In genomic region chr2:170828757-170829156, GRCm38 (mm10) we compare ENCODE assay signal across 19 mouse cellular contexts.
DNase-seq lines count a peak whose midpoint lies in the region; ATAC-seq and TF ChIP-seq lines count a peak whose summit lies in the region.
"Had no signal": no experiment of that assay in that cellular context is flagged by ENCODE, and none has a peak within 500 bp of the region (broad histone marks: within the 10 kb centered on the region; RNA-seq: fewer than 3 reads in every experiment).

No protein-coding gene starts in this region.

- peak; percentile 53 for DNase-seq in forebrain, embryonic 14.5 days (ENCODE audit: low spot score)
- no peak for DNase-seq in forebrain, embryonic 11.5 days (ENCODE audit: low spot score)
- DNase-seq in midbrain, embryonic 10.5 days (ENCODE audit: low spot score): no peak
- DNase-seq in midbrain, postnatal 0 days (ENCODE audit: low spot score): no peak
- peak; percentile 48 for DNase-seq in midbrain, embryonic 14.5 days
- no peak for DNase-seq in lung, adult 2 months
- DNase-seq in adrenal gland, adult 18-20 months (ENCODE audit: low spot score in 2 of 2): no peak
- DNase-seq: adrenal gland, adult 8-10 months; cerebellum, adult 2 months; heart, postnatal 4 days; layer of hippocampus, adult 9-11 months; lung, postnatal 14 days; right cerebral cortex, postnatal 4 days; thymus, postnatal 36 days had no signal

- no peaks in the 10 kb centered on the region for H3K9me3 ChIP-seq in forebrain, embryonic 14.5 days (replicated peaks; ENCODE audit: control insufficient read depth, low read length)
- H3K9me3 ChIP-seq in forebrain, embryonic 11.5 days (ENCODE audit: control insufficient read depth, low read length): no peaks in the 10 kb centered on the region
- H3K9me3 ChIP-seq in midbrain, embryonic 10.5 days (replicated peaks): no peaks in the 10 kb centered on the region
- H3K9me3 ChIP-seq in midbrain, postnatal 0 days (ENCODE audit: low read length): no peaks in the 10 kb centered on the region
- no peaks in the 10 kb centered on the region for H3K9me3 ChIP-seq in midbrain, embryonic 14.5 days (ENCODE audit: control insufficient read depth, low read length)
- H3K9me3 ChIP-seq: embryonic facial prominence, embryonic 13.5 days; limb, embryonic 15.5 days had no signal

- H3K4me3 ChIP-seq in forebrain, embryonic 14.5 days (ENCODE audit: low read depth, low read length): no peak overlapping the region
- no peak overlapping the region for H3K4me3 ChIP-seq in forebrain, embryonic 11.5 days (ENCODE audit: low read depth, low read length)
- H3K4me3 ChIP-seq in midbrain, embryonic 10.5 days: no peak overlapping the region
- no peak overlapping the region for H3K4me3 ChIP-seq in midbrain, postnatal 0 days (ENCODE audit: low read depth, low read length)
- no peak overlapping the region for H3K4me3 ChIP-seq in midbrain, embryonic 14.5 days (replicated peaks; ENCODE audit: low read depth, low read length)
- H3K4me3 ChIP-seq in lung, adult 2 months (replicated peaks; ENCODE audit: extremely low read depth, low read depth, low read length): no peak overlapping the region
- H3K4me3 ChIP-seq: embryonic facial prominence, embryonic 13.5 days; limb, embryonic 15.5 days; megakaryocyte, embryonic 14.5 days had no signal

- no peaks in the 10 kb centered on the region for H3K27me3 ChIP-seq in forebrain, embryonic 14.5 days (replicated peaks; ENCODE audit: control insufficient read depth, insufficient read depth, low read length)
- no peaks in the 10 kb centered on the region for H3K27me3 ChIP-seq in forebrain, embryonic 11.5 days (ENCODE audit: control insufficient read depth, insufficient read depth, low read length)
- H3K27me3 ChIP-seq in midbrain, embryonic 10.5 days (ENCODE audit: low read depth, poor library complexity, severe bottlenecking): no peaks in the 10 kb centered on the region
- H3K27me3 ChIP-seq in midbrain, postnatal 0 days (ENCODE audit: insufficient read depth, low read length): no peaks in the 10 kb centered on the region
- no peaks in the 10 kb centered on the region for H3K27me3 ChIP-seq in midbrain, embryonic 14.5 days (ENCODE audit: control insufficient read depth, insufficient read depth, low read length)
- H3K27me3 ChIP-seq: CH12.LX; embryonic facial prominence, embryonic 13.5 days; limb, embryonic 15.5 days; megakaryocyte, embryonic 14.5 days had no signal

- TF ChIP-seq CTCF in midbrain, postnatal 0 days (IDR thresholded peaks at IDR 0.05): no peak
- no peak for TF ChIP-seq CTCF in lung, adult 2 months (IDR thresholded peaks at IDR 0.05; ENCODE audit: insufficient read depth, low read length)

- peaks cover 5% of the 10 kb centered on the region; the same call in 1 of the 2 replicates for H3K4me1 ChIP-seq in forebrain, embryonic 14.5 days (ENCODE audit: control insufficient read depth, insufficient read depth, low read length)
- H3K4me1 ChIP-seq in forebrain, embryonic 11.5 days (replicated peaks; ENCODE audit: control insufficient read depth, insufficient read depth, low read length): no peaks in the 10 kb centered on the region
- H3K4me1 ChIP-seq in midbrain, embryonic 10.5 days: peaks cover 17% of the 10 kb centered on the region
- peaks cover 8% of the 10 kb centered on the region; the same call in 1 of the 2 replicates for H3K4me1 ChIP-seq in midbrain, postnatal 0 days (ENCODE audit: insufficient read depth, low read length)
- 0 out of 2 replicates have a peak, but pooled peaks cover 6% of the 10 kb centered on the region for H3K4me1 ChIP-seq in midbrain, embryonic 14.5 days (ENCODE audit: control insufficient read depth, insufficient read depth, low read length)
- H3K4me1 ChIP-seq in lung, adult 2 months (ENCODE audit: control insufficient read depth, insufficient read depth, low read length): no peaks in the 10 kb centered on the region
- H3K4me1 ChIP-seq: embryonic facial prominence, embryonic 13.5 days; megakaryocyte, embryonic 14.5 days had no signal

- no peak overlapping the region for H3K4me2 ChIP-seq in forebrain, embryonic 14.5 days (ENCODE audit: low read length)
- no peak overlapping the region for H3K4me2 ChIP-seq in forebrain, embryonic 11.5 days (ENCODE audit: low read depth, low read length, severe bottlenecking)
- no peak overlapping the region for H3K4me2 ChIP-seq in midbrain, postnatal 0 days (ENCODE audit: low read depth, low read length, poor library complexity, severe bottlenecking)
- H3K4me2 ChIP-seq in midbrain, embryonic 14.5 days (ENCODE audit: low read length): no peak overlapping the region
- H3K4me2 ChIP-seq: embryonic facial prominence, embryonic 13.5 days; limb, embryonic 15.5 days had no signal

- no peak for TF ChIP-seq POLR2A in lung, adult 2 months (IDR thresholded peaks at IDR 0.05; ENCODE audit: borderline replicate concordance, extremely low read depth, low read depth, low read length)

- ATAC-seq in forebrain, embryonic 14.5 days: peak; percentile 40; the same call in 1 of the 2 replicates
- no peak for ATAC-seq in forebrain, embryonic 11.5 days (replicated peaks; ENCODE audit: low FRiP score)
- no peak for ATAC-seq in midbrain, postnatal 0 days (ENCODE audit: low FRiP score)
- no peak for ATAC-seq in midbrain, embryonic 14.5 days (ENCODE audit: low FRiP score, low TSS enrichment)
- ATAC-seq: intestine, postnatal 0 days had no signal

- peaks cover 3% of the 10 kb centered on the region; the same call in 1 of the 2 replicates for H3K36me3 ChIP-seq in forebrain, embryonic 14.5 days (ENCODE audit: control insufficient read depth, insufficient read depth, low read length)
- H3K36me3 ChIP-seq in forebrain, embryonic 11.5 days (ENCODE audit: control insufficient read depth, insufficient read depth, low read length): no peaks in the 10 kb centered on the region
- no peaks in the 10 kb centered on the region for H3K36me3 ChIP-seq in midbrain, embryonic 10.5 days
- no peaks in the 10 kb centered on the region for H3K36me3 ChIP-seq in midbrain, postnatal 0 days (ENCODE audit: insufficient read depth, low read length)
- no peaks in the 10 kb centered on the region for H3K36me3 ChIP-seq in midbrain, embryonic 14.5 days (ENCODE audit: control insufficient read depth, insufficient read depth, low read length)
- H3K36me3 ChIP-seq: embryonic facial prominence, embryonic 13.5 days; limb, embryonic 15.5 days had no signal

- WGBS in forebrain, embryonic 14.5 days: 50% methylated on average over 7 of the region's 7 CpGs
- WGBS in forebrain, embryonic 11.5 days: 66% methylated on average over 7 of the region's 7 CpGs
- WGBS in midbrain, embryonic 10.5 days: 58% methylated on average over 7 of the region's 7 CpGs
- WGBS in midbrain, postnatal 0 days: 20% methylated on average over 7 of the region's 7 CpGs
- WGBS in midbrain, embryonic 14.5 days: 23% methylated on average over 7 of the region's 7 CpGs
- 45% methylated on average over 7 of the region's 7 CpGs for WGBS in lung, adult 2 months

- H3K27ac ChIP-seq in forebrain, embryonic 14.5 days (ENCODE audit: low read depth, low read length): peak overlapping the region; percentile 52; the same call in 1 of the 2 replicates
- no peak overlapping the region for H3K27ac ChIP-seq in forebrain, embryonic 11.5 days (ENCODE audit: low read depth, low read length)
- peak overlapping the region; percentile 46; the same call in 1 of the 2 replicates for H3K27ac ChIP-seq in midbrain, embryonic 10.5 days (replicated peaks)
- H3K27ac ChIP-seq in midbrain, postnatal 0 days (ENCODE audit: low read depth, low read length): no peak overlapping the region
- H3K27ac ChIP-seq in midbrain, embryonic 14.5 days (replicated peaks; ENCODE audit: low read depth, low read length): peak overlapping the region; percentile 43
- H3K27ac ChIP-seq: embryonic facial prominence, embryonic 13.5 days; limb, embryonic 15.5 days had no signal

- no peak overlapping the region for H3K9ac ChIP-seq in forebrain, embryonic 14.5 days (ENCODE audit: low read length)
- no peak overlapping the region for H3K9ac ChIP-seq in forebrain, embryonic 11.5 days (ENCODE audit: low read length)
- no peak overlapping the region for H3K9ac ChIP-seq in midbrain, postnatal 0 days (replicated peaks; ENCODE audit: low read length, poor library complexity, severe bottlenecking)
- H3K9ac ChIP-seq in midbrain, embryonic 14.5 days (replicated peaks; ENCODE audit: low read length): no peak overlapping the region
- H3K9ac ChIP-seq: embryonic facial prominence, embryonic 13.5 days; limb, embryonic 15.5 days had no signal

Comparison
In these comparisons a context has a peak if more than half of its experiments do, and no peak if none do; other contexts are left out.
1. DNase-seq: peak in forebrain, embryonic 14.5 days (single experiment) and midbrain, embryonic 14.5 days (single experiment); none in forebrain, embryonic 11.5 days (single experiment), midbrain, embryonic 10.5 days (single experiment), midbrain, postnatal 0 days (single experiment), lung, adult 2 months (single experiment) and adrenal gland, adult 18-20 months (0 of 2).
2. H3K27ac ChIP-seq: peak in forebrain, embryonic 14.5 days (single experiment), midbrain, embryonic 10.5 days (single experiment) and midbrain, embryonic 14.5 days (single experiment); none in forebrain, embryonic 11.5 days (single experiment) and midbrain, postnatal 0 days (single experiment).